Mouse (Mus musculus): ENCODE data around the gene Dnase2a. TPM values are rescaled to one million over a fixed set of nuclear protein-coding genes. Genes with fewer than 3 reads are reported as not detected.

Dnase2a gene
- total RNA-seq, 2 experiments from 2014 or later: 6.0 to 7.1 TPM

DNA sequence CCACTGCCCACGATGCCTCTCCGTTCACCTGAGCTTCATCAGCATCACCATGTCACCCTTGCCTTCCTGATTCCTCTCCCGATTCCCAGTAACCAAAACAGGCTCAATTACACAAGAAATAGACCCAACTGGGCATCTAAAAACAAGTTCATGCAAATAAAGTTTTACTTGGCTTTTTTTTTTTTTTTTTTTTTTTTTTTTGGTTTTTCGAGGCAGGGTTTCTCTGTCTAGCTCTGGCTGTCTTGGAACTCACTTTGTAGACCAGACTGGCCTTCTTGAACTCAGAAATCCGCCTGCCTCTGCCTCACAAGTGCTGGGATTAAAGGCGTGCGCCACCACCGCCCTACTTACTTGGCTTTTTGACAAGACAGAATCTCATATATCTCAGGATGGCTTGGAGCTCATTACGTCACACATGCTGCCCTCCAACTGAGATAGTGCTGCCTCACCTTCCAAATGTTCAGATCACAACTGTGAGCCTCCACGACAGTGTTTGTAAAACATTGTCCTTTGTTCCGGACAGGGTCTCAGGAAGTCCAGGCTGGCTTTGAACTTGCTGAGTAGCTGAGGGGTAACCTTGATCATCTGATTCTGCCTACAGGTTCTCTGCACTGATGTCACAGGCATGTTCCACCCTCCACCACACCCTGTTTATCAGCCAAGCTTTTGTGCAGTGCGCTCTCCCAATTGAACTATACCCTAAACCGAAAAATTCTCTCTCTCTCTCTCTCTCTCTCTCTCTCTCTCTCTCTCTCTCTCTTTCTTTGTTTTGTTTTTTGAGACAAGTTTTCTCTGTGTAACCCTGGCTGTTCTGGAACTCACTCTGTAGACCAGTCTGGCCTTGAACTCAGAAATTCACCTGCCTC lies 29.5 kb downstream of the Dnase2a start:
- DNase-seq: no peak

GRCm38 (mm10) chr8:84943699-84944098 lies 35.3 kb downstream of the Dnase2a start:
- no peak for DNase-seq

DNA sequence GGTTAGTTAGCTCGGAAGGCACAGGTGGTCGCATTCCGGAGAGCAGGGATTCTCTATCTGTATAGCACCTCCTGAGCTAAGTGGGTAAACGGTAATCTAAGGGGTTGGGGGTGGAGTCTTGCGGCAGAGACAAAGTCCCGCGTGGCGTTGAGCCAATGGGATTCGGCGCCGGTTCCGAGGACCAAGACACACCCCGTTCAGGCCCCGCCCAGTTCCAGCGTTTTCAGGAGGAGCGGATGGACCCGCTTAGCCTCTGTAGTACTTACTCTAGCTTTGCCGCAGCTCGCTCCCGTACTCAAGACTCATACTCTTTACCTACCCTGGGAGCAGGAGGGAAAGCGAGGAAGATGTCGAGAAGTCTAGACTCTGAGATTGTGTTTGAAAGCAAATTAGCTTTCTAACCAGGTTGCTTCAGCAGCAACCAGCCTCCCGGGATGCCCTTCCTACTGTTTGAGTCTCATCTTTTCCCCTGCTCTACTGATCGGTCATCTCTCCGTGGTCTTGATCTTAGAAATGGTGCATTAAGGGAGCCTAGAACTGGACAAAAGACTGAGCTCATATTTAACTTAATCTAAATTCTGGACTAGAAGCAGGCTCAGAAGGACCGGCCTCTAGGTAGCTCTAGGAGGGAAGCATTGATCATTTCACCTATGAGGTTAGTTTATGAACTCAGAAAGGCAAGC lies 36.3 kb downstream of the Dnase2a start:
- peak; percentile 36 for DNase-seq

GRCm38 (mm10) chr8:84945235-84945632 lies 36.9 kb downstream of the Dnase2a start:
- no peak for DNase-seq

DNA sequence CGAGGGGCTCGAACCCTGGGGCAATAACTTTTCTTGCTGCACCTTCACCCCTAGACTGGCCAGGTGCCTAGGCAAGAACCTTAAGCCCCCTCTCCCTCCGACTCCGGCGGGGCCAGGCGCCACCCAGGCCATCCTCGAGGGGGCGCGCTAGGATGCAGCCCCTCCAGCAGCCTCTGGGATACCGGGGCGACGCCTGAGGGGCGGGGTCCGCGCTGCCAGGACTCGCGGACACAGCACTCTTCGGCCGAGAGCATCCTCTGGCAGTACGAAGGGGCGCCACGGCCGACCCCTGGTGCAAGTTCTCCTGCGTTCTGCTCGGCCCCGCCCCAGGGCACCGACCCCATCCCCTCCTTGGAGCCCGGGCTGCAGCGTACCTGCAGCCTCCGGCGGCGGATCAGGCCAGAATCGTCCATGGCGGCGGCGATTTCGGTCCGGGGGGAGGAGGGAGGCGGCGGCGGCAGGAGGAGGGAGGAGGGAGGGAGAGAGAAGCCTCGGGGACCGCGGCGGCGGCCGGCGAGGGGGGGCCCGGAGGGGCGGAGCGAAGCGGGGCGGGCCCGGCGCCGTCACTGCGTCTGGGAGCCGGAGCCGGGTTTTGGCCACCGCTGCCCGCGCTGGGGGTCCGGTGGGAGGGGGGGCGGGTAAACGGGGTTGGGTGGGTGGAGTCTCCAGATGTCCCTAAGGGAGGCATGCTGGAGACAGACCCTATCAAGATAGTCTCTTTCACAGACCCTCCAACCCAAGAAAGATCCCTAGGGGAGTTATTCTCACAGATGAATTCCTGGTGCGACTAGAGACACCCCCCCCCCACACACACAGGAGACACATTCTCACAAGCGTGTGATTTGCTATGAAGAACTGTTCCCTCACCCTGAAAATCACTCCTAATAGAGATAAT lies 37.5 kb downstream of the Dnase2a start:
- DNase-seq: peak; percentile 19

GRCm38 (mm10) chr8:84946528-84947240 lies 38.3 kb downstream of the Dnase2a start, which contains the start of gene Rtbdn:
Gene Rtbdn, plus strand, starts transcription at chr8:84946991.
- DNase-seq: no peak

DNA sequence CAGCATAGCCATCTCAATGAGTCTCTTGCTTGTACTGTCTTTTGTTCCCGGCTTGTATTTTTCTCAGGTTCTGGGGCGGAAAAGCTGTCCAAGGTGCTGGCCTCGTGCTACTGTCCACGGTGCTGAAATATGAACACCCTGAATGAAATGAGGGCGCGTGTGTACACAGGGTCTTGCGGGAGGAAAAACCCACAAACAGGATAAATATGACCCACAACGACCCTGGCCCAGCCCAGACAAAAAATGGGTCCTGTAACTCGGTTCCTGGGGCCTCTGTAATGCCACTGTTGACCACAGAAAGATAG lies 38.8 kb downstream of the Dnase2a start:
- peak; percentile 66 for DNase-seq

DNA sequence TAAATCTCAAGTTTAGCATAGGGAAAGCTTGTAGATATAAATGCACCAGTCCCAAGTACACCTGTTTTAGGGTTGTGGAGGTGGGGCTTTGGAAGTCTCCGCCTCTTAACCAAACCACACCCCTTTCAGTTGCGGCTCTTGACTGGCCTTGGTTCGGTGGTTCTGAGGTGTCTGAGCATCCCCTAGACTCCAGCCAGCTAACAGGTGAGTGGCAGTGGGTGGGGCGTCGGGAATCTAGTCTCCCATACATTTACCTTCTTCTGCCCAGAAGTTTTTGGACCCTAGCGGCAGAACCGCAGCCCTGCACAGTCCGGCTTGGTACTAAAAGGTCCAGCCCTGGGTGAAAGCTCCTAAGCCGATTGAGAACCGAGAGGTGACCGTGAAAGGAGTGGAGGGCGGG lies 41.4 kb downstream of the Dnase2a start:
- DNase-seq: no peak

- DNase-seq: peak; percentile 40
Measured at GRCm38 (mm10) chr8:84952612-84953255, 44.4 kb downstream of the Dnase2a start.

GRCm38 (mm10) chr8:84956768-84957167 lies 48.4 kb downstream of the Dnase2a start:
- peak; percentile 78 for DNase-seq

GRCm38 (mm10) chr8:84959811-84960210 lies 51.5 kb downstream of the Dnase2a start:
- peak; percentile 50 for DNase-seq

- no peak for DNase-seq
Measured at GRCm38 (mm10) chr8:84963952-84964351, 55.6 kb downstream of the Dnase2a start.

GRCm38 (mm10) chr8:84965731-84966291 lies 57.5 kb downstream of the Dnase2a start:
- DNase-seq: peak; percentile 93

- no peak for DNase-seq
Measured at GRCm38 (mm10) chr8:84966603-84967002, 58.2 kb downstream of the Dnase2a start.

- no peak for DNase-seq
Measured at GRCm38 (mm10) chr8:84967532-84968304, 59.4 kb downstream of the Dnase2a start.

- DNase-seq: no peak
Measured at GRCm38 (mm10) chr8:84968650-84969049, 60.3 kb downstream of the Dnase2a start.

DNA sequence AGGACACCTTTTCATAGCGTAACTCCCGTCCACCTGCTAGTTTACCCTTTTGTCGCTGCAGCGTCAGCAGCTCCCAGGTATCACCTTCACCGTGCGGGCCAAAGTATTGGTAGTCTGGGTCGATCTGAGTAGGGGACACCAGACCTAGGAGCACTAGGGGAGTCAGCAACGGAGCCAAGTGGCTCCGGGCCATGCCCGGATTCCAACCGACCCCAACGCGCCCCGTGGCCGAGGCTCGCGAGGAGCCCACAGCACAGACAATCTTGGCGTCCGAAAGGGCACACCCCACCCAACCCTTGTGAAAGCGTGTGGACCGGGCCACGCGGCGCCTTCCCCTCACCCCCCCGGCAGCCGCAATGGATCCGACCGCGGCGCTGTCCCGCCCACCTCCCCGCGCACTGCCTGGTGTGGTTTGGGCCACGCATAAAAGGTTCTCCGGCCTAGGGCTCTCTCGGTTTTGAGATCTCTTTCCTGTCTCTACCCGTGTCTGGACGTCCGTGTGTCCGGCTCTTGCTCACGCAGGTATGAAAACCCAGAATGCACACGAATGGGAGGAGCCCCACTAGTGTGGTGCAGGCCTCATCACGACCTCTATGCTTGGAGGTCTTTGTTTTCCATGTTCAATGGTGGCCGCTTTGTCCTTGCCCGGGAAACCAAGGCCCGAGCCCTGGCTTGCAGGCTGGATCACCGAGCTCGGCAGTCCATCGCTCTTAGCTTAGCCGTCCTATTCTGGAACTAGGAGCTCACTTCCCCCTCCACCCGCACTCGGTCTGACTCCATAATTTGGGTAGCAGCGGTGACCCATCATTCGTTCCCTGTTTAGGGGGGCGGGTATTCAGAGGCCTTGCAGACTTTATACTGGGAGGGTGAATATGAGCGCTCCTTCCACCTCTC lies 61.1 kb downstream of the Dnase2a start, which contains the start of the genes Gm49661, Prdx2 and Rnaseh2a:
Gene Gm49661 (minus strand): TSS at position 193 of the 894 bp plus-strand sequence.
Gene Prdx2 (plus strand): TSS at position 347 of the 894 bp plus-strand sequence.
Gene Rnaseh2a (minus strand): TSS at position 527 of the 894 bp plus-strand sequence.
- DNase-seq: peak; percentile 80

- peak; percentile 27 for DNase-seq
Measured at GRCm38 (mm10) chr8:84970135-84970790, 61.9 kb downstream of the Dnase2a start.

Measured in heart, postnatal 4 days (tissue).